Mouse (Mus musculus): ENCODE measurements around the gene Serp2.

The Serp2 gene

GRCm38 (mm10) chr14:76556852-76557208, at the start of gene Serp2:
Serp2 (minus strand) TSS chr14:76556889.
- DNase-seq (ENCODE audit: low spot score in 2 of 2) = no peak

- peak; percentile 44 to 47 for DNase-seq (ENCODE audit: low spot score in 2 of 2)
These were observed 49.3 kb upstream of the Serp2 start for GRCm38 (mm10) chr14:76605931-76606534.

- DNase-seq (ENCODE audit: low spot score in 2 of 2) = no peak
These were observed 47.3 kb upstream of the Serp2 start for GRCm38 (mm10) chr14:76604012-76604411.

- DNase-seq (ENCODE audit: low spot score in 2 of 2) = no peak
These were observed 45.0 kb upstream of the Serp2 start for GRCm38 (mm10) chr14:76601654-76602053.

GRCm38 (mm10) chr14:76600391-76600790, 43.7 kb upstream of the Serp2 start:
- no peak for DNase-seq (ENCODE audit: low spot score in 2 of 2)

GRCm38 (mm10) chr14:76599706-76600105, 43.0 kb upstream of the Serp2 start:
- DNase-seq (ENCODE audit: low spot score in 2 of 2) = peak in 1 of 2 experiments; percentile 25

- peak in 1 of 2 experiments; percentile 37 for DNase-seq (ENCODE audit: low spot score in 2 of 2)
These were observed 42.0 kb upstream of the Serp2 start for GRCm38 (mm10) chr14:76598518-76599216.

- no peak for DNase-seq (ENCODE audit: low spot score in 2 of 2)
These were observed 41.1 kb upstream of the Serp2 start for GRCm38 (mm10) chr14:76597751-76598150.

- no peak for DNase-seq (ENCODE audit: low spot score in 2 of 2)
These were observed 38.6 kb upstream of the Serp2 start for GRCm38 (mm10) chr14:76595048-76595859.

- no peak for DNase-seq (ENCODE audit: low spot score in 2 of 2)
These were observed 37.7 kb upstream of the Serp2 start for GRCm38 (mm10) chr14:76594351-76594885.

GRCm38 (mm10) chr14:76593630-76594193, 37.0 kb upstream of the Serp2 start:
- no peak for DNase-seq (ENCODE audit: low spot score in 2 of 2)

- no peak for DNase-seq (ENCODE audit: low spot score in 2 of 2)
These were observed 36.0 kb upstream of the Serp2 start for GRCm38 (mm10) chr14:76592721-76593120.

- DNase-seq (ENCODE audit: low spot score in 2 of 2) = no peak
These were observed 35.4 kb upstream of the Serp2 start for GRCm38 (mm10) chr14:76592090-76592489.

- no peak for DNase-seq (ENCODE audit: low spot score in 2 of 2)
These were observed 33.4 kb upstream of the Serp2 start for GRCm38 (mm10) chr14:76590134-76590533.

GRCm38 (mm10) chr14:76589671-76590070, 33.0 kb upstream of the Serp2 start:
- DNase-seq (ENCODE audit: low spot score in 2 of 2) = no peak

- no peak for DNase-seq (ENCODE audit: low spot score in 2 of 2)
These were observed 29.2 kb upstream of the Serp2 start for GRCm38 (mm10) chr14:76585831-76586405.

- no peak for DNase-seq (ENCODE audit: low spot score in 2 of 2)
These were observed 27.3 kb upstream of the Serp2 start for GRCm38 (mm10) chr14:76583985-76584384.

GRCm38 (mm10) chr14:76581974-76582922, 25.6 kb upstream of the Serp2 start:
- no peak for DNase-seq (ENCODE audit: low spot score in 2 of 2)

GRCm38 (mm10) chr14:76579660-76580061, 23.0 kb upstream of the Serp2 start:
- DNase-seq (ENCODE audit: low spot score in 2 of 2) = no peak

GRCm38 (mm10) chr14:76577840-76578239, 21.2 kb upstream of the Serp2 start:
- no peak for DNase-seq (ENCODE audit: low spot score in 2 of 2)

GRCm38 (mm10) chr14:76570292-76570691, 13.6 kb upstream of the Serp2 start:
- no peak for DNase-seq (ENCODE audit: low spot score in 2 of 2)

Measured in right cerebral cortex, adult 2 months (tissue).